Mouse (Mus musculus) lung, embryonic 15.5 days (tissue): Measurements from ENCODE around the gene Mast1. TPM values are rescaled to one million over a fixed set of nuclear protein-coding genes. Genes with fewer than 3 reads are reported as not detected.

Experiments
- ATAC-seq: fragments of 200-750 bp; cut with Nextera tagmentation; 2 replicates; pipeline ENCODE4 v1.8.0; 2017; ENCODE audit warnings: moderate number of reproducible peaks, borderline replicate concordance; ENCODE audit not compliant: low FRiP score, low TSS enrichment; ENCODE audit errors: extremely low read depth
- H3K27ac ChIP-seq: fragments of 300-500 bp; sonication (generic); 2 replicates; pipeline ENCODE4 v1.5.1; 2015; ENCODE audit warnings: moderate library complexity, mild to moderate bottlenecking, inconsistent platforms
- H3K27me3 ChIP-seq: fragments of 300-500 bp; sonication (generic); 2 replicates; pipeline ENCODE4 v1.6.1; 2015; ENCODE audit warnings: inconsistent platforms
- H3K36me3 ChIP-seq: fragments of 300-500 bp; sonication (generic); 2 replicates; pipeline ENCODE4 v1.6.1; 2015; ENCODE audit warnings: inconsistent platforms
- H3K4me1 ChIP-seq: fragments of 300-500 bp; sonication (generic); 2 replicates; pipeline ENCODE4 v1.6.1; 2015; ENCODE audit warnings: inconsistent platforms
- H3K4me2 ChIP-seq: fragments of 300-500 bp; sonication (generic); 2 replicates; pipeline ENCODE4 v1.6.1; 2015; ENCODE audit warnings: inconsistent platforms, mild to moderate bottlenecking, moderate library complexity
- H3K4me3 ChIP-seq: fragments of 300-500 bp; sonication (generic); 2 replicates; pipeline ENCODE4 v1.5.1; 2015; ENCODE audit warnings: mild to moderate bottlenecking, inconsistent platforms
- H3K9ac ChIP-seq: fragments of 300-500 bp; sonication (generic); 2 replicates; pipeline ENCODE4 v1.6.1; 2015; ENCODE audit warnings: inconsistent platforms
- H3K9me3 ChIP-seq: fragments of 300-500 bp; sonication (generic); 2 replicates; pipeline ENCODE4 v1.6.1; 2016; ENCODE audit warnings: inconsistent platforms
- WGBS: fragments of 180-500 bp; shearing (Covaris S2); methylation state at CpG from one replicate; pipeline ENCODE4 v1.1.7; 2015; 5-methylcytosine and 5-hydroxymethylcytosine counted together
- polyA plus RNA-seq: library from polyadenylated mRNA; unstranded; fragments of >200 nt; fragmentation: Nextera tagmentation; extraction: Ambion mirVana; gene quantifications from 2 replicates; pipeline ENCODE4 v1.2.1, GENCODE M21; 2015

Gene Mast1
- polyA plus RNA-seq, 1 experiment from 2014 or later, result 0.49 TPM

DNA sequence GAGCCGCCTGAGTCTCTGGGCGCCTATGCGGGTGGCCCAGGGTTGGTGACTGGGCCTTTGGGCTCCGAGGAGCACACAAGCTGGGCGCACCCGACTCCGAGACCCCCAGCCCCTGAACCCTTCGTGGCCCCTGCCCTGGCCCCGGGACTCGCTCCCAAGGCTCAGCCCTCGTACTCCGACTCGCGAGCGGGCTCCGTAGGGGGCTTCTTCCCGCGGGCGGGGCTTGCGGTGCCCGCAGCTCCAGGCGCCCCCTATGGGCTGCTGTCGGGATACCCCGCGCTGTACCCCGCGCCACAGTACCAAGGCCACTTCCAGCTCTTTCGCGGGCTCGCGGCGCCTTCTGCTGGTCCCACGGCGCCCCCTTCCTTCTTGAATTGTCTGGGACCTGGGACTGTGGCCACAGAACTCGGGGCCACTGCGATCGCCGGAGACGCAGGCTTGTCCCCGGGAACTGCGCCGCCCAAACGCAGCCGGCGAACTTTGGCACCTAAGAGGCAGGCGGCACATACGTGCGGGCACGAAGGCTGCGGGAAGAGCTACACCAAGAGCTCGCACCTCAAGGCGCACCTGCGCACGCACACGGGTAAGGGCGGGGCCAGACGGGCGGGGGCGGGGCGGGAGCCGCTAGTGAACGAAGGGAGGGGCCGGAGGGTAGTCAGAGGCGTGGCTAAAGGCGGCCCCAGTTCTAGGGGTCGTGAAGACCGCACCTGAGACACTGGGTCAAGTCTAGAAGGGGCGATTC is 34.1 kb downstream of the Mast1 start:
- no peaks in the 10 kb centered on the region for H3K27me3 ChIP-seq
- H3K4me2 ChIP-seq, result peak overlapping the region; percentile 99
- under 1% methylated on average over 68 of the region's 68 CpGs for WGBS
- H3K9me3 ChIP-seq, result no peaks in the 10 kb centered on the region
- peak overlapping the region; percentile 88 for H3K9ac ChIP-seq
- peak overlapping the region; percentile 90 for H3K27ac ChIP-seq
- H3K36me3 ChIP-seq, result no peaks in the 10 kb centered on the region
- ATAC-seq, result peak; percentile 89
- H3K4me1 ChIP-seq, result peaks cover 13% of the 10 kb centered on the region
- H3K4me3 ChIP-seq, result peak overlapping the region; percentile 73

DNA sequence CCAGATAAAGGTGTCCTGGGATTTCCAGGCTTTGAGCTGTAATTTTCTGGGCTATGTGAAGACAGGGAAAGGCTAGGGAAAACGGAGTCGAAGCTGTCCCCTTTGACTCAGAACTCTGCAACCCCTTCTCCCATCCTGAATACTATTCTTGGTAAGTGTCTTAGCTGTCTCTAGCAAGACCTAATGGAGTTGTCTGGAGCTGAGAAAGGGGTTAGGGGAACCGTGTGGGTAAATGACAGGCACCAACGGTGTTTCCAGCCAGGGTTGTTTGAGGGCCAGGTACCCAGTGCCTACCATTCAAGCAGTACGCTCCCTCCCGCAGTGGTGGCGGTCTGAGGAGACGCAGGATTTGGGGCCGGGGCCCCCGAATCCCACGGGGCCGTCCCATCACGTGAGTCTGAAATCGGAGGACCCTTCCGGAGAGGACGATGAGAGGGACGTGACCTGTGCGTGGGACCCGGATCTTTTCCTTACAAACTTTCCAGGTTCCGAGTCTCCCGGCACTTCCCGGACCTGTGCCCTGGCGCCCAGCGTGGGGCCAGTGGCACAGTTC is 34.7 kb downstream of the Mast1 start:
- peak; percentile 4; the same call in 1 of the 2 replicates for ATAC-seq

DNA sequence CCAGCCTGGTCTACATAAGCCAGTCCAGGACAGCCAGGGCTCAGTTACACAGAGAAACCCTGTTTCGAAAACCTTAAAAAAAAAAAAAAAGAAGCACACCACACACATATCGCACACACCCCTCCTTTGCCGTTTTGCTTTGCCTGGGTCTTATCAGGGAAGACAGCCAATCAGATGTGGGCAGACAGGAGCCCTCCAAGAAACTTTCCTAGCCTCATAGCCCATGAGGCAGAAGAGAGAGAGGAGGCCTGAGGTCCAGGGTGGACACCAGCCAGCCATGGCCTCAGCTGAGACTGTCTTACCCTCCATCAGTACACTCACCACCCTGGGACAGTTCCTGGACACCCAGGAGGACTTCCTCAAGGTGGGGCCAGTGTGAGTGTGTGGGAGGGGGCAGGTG is 35.4 kb downstream of the Mast1 start, which contains the start of gene Klf1:
Gene Klf1 (plus strand): TSS at position 177 of the 400 bp plus-strand sequence.
- Histone ChIP-seq H3K27me3 (no peaks in the 10 kb centered on the region), H3K4me3 (peak within 1 kb of the TSS; percentile 73), H3K27ac (peak within 1 kb of the TSS; percentile 90; the same call in 1 of the 2 replicates), H3K4me1 (peaks cover 13% of the 10 kb centered on the region), H3K9me3 (no peaks in the 10 kb centered on the region), H3K36me3 (no peaks in the 10 kb centered on the region), H3K9ac (peak within 1 kb of the TSS; percentile 88), H3K4me2 (peak within 1 kb of the TSS; percentile 99)
- ATAC-seq, result no peak
- 59% methylated on average over 3 of the region's 3 CpGs for WGBS

More for the DNA sequence above, 34.7 kb downstream of the Mast1 start:
- Histone ChIP-seq H3K4me3 (peak overlapping the region; percentile 73), H3K36me3 (no peaks in the 10 kb centered on the region), H3K4me1 (peaks cover 13% of the 10 kb centered on the region), H3K9me3 (no peaks in the 10 kb centered on the region), H3K27ac (peak overlapping the region; percentile 90; the same call in 1 of the 2 replicates), H3K4me2 (peak overlapping the region; percentile 99), H3K27me3 (no peaks in the 10 kb centered on the region), H3K9ac (peak overlapping the region; percentile 88)
- 3% methylated on average over 24 of the region's 24 CpGs for WGBS

DNA sequence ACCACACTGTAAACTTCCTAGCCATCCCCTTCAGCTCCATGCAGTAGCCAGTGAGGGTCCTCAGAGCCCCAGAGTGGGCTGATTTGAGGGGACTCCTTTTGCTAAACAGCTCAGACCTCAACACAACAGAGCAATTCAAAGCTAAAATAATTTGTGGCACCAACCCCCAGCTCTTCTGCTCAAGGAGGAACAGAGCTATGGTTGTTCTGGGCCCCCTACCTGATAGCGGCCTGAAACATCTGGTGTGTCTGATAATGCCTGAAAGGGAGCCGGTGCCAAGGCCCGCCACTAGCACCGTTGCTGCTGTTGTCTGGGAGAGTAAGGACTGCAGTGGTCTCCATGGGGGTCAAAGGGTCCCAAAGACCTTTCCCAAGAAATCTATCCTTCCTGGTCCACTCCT is 36.1 kb downstream of the Mast1 start:
- ATAC-seq, result no peak
- Histone ChIP-seq H3K9me3 (no peaks in the 10 kb centered on the region), H3K4me1 (peaks cover 13% of the 10 kb centered on the region), H3K27me3 (no peaks in the 10 kb centered on the region), H3K9ac (no peak overlapping the region), H3K36me3 (no peaks in the 10 kb centered on the region), H3K4me2 (no peak overlapping the region), H3K27ac (no peak overlapping the region), H3K4me3 (no peak overlapping the region)
- 56% methylated on average over 4 of the region's 4 CpGs for WGBS

DNA sequence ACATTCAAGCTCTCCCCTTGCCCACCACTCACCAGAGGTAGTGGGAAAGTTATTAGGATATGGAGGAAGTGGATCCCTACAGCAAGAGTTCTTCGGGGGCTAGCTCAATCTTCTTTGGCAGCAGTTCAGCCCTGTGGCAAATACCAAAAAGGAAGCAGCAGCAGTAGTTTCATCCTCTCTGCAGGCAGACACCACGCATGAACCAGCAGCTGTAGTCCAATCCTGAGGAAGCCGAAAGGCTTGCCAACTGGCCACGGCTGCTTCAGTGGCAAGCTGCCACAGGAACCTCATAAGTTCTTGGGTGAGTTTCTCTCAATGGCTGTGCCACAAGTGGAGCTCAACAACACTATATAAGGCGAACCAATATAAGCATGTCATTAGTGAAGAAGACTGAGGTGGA is 41.2 kb downstream of the Mast1 start:
- 80% methylated on average over 5 of the region's 5 CpGs for WGBS
- H3K9ac ChIP-seq, result no peak overlapping the region

DNA sequence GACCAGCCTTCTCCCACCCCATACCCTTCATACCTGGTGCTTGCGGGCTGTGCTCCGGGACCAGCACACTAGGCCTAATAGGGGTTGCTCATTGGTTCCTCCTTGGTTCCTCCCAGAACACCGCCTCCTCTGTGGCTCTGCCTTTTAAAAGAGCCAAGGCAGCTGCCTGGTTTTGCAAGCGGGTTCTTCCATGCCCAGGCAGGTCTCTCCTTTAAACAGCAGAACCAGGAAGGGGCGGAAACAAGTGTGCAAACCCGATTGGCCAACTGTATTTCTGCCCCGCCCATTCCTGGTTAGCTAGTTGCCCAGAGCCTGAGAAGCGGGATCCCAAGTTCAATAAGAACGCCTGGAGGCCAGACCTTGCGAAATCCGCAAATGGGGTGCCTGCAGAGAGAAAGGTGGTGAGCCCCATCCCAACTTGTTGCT is 43.4 kb downstream of the Mast1 start, which contains the start of gene Gcdh:
Gene Gcdh (minus strand): TSS at position 213 of the 426 bp plus-strand sequence.
- Histone ChIP-seq H3K4me2 (peak within 1 kb of the TSS; percentile 81), H3K36me3 (peaks cover 5% of the 10 kb centered on the region; the same call in 1 of the 2 replicates), H3K4me1 (peaks cover 10% of the 10 kb centered on the region), H3K27ac (no peak within 1 kb of the TSS), H3K9me3 (no peaks in the 10 kb centered on the region), H3K27me3 (no peaks in the 10 kb centered on the region), H3K9ac (peak within 1 kb of the TSS; percentile 65), H3K4me3 (peak within 1 kb of the TSS; percentile 73)
- 0% methylated on average over 11 of the region's 11 CpGs for WGBS
- ATAC-seq, result peak; percentile 98

More for the DNA sequence above, 41.2 kb downstream of the Mast1 start:
- peaks cover 10% of the 10 kb centered on the region for H3K4me1 ChIP-seq
- H3K27me3 ChIP-seq, result no peaks in the 10 kb centered on the region
- no peak overlapping the region for H3K27ac ChIP-seq
- no peak overlapping the region for H3K4me2 ChIP-seq
- H3K36me3 ChIP-seq, result no peaks in the 10 kb centered on the region
- ATAC-seq, result no peak
- H3K9me3 ChIP-seq, result no peaks in the 10 kb centered on the region
- no peak overlapping the region for H3K4me3 ChIP-seq

DNA sequence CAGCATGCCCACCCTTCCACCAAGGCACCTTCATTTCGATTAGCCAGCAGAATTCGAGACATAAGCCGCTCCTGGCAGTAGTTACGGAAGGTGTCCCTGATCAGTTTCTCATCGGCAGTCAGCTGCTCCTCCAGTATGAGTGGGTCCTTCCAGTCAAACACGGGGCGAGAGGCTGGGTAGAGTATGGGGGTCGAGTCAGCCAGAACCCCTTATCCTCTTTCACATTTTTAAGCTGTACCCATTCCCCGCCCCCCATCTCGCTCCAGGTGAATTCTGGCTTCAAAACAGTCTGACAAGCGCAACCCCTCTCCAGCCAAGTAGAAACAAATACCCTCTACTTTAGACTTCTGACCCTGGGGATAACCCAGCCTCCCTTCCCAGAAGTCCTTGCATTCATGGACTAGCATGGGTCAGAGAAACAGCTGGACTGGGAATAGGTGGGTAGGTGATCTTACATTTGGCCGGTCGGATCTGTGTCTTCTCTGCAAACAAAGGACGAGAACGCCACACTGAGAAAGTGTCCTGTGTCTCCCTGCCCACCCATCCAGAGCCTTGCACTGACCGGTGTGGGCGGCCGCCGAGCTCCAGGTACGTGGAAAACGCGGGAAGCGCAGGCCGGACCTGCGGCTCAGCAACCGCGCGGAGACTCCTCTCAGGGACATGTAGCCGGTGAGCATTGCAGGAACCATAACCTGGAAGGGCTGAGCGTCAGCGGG is 44.0 kb downstream of the Mast1 start:
- 8% methylated on average over 31 of the region's 31 CpGs for WGBS
- H3K27ac ChIP-seq, result no peak overlapping the region
- no peaks in the 10 kb centered on the region for H3K27me3 ChIP-seq
- peaks cover 11% of the 10 kb centered on the region; the same call in 1 of the 2 replicates for H3K36me3 ChIP-seq
- peaks cover 10% of the 10 kb centered on the region for H3K4me1 ChIP-seq
- ATAC-seq, result peak; percentile 12
- peak overlapping the region; percentile 65 for H3K9ac ChIP-seq
- peak overlapping the region; percentile 73 for H3K4me3 ChIP-seq
- peak overlapping the region; percentile 81 for H3K4me2 ChIP-seq
- H3K9me3 ChIP-seq, result no peaks in the 10 kb centered on the region

DNA sequence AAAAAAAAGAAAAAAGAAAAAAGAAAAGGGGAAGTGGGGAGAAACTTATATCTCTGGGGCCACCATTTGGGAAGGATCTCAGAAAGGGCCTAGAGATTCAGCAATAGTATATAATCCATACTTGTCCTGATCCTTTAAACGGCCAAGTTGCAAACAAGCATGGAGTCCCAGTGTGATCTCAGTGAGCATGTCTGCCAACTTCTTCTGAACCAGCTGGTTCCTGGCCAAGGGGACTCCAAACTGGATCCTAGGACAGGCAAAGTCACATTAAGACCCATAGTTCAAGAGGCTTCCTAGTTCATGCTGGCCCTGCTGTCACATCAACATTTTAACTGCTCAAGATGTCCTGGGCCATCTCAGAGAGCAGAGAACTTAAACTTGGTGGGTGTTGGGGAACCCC is 48.0 kb downstream of the Mast1 start:
- H3K36me3 ChIP-seq, result peaks cover 27% of the 10 kb centered on the region
- no peak overlapping the region for H3K4me2 ChIP-seq
- H3K9ac ChIP-seq, result no peak overlapping the region
- ATAC-seq, result no peak
- H3K27me3 ChIP-seq, result no peaks in the 10 kb centered on the region
- no peaks in the 10 kb centered on the region for H3K9me3 ChIP-seq
- WGBS, result 84% methylated on average over 1 of the region's 1 CpGs
- no peak overlapping the region for H3K4me3 ChIP-seq
- peaks cover 10% of the 10 kb centered on the region for H3K4me1 ChIP-seq
- no peak overlapping the region for H3K27ac ChIP-seq

DNA sequence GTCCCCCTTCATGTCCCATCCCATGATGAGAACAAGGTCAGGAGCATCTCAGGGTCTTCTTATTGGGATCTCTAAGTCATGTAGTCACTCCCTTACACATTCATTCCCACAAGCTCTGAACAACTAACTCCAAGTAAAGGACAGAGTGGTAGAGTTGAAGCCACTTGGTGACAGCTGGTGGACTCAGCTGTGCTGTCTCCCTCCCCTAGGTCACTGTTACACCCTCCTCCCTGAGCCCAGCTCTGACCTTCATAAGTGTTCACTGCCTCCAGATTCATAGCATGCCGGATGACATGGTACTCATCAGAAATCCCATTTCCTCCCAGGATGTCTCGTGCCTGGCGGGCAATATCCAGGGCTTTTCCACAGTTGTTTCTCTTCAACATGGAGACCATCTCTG is 48.9 kb downstream of the Mast1 start:
- H3K9me3 ChIP-seq, result no peaks in the 10 kb centered on the region
- no peak overlapping the region for H3K4me3 ChIP-seq
- peaks cover 27% of the 10 kb centered on the region for H3K36me3 ChIP-seq
- H3K4me2 ChIP-seq, result no peak overlapping the region
- ATAC-seq, result no peak
- no peak overlapping the region for H3K27ac ChIP-seq
- no peaks in the 10 kb centered on the region for H3K27me3 ChIP-seq
- no peak overlapping the region for H3K9ac ChIP-seq
- 89% methylated on average over 3 of the region's 3 CpGs for WGBS
- peaks cover 10% of the 10 kb centered on the region for H3K4me1 ChIP-seq

DNA sequence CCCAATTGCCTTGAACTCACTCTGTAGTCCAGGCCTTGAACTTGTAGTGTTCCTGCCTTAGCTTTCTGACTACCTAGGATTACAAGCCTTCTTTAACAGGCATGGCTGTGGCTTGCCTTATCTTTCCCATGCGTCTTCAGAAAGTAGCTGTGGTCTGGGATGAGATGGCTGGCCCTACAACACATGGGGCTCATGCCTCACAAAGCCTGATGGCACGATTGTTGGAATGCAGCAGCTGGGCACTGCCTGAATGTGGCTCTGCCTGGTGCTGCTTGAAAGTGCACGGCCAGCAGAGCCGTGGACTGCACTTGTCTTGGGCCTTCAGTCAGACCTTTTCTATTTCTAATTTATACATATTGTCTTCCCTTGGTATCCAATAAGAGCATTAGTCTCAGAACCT is 52.4 kb downstream of the Mast1 start:
- 86% methylated on average over 4 of the region's 4 CpGs for WGBS
- no peak overlapping the region for H3K9ac ChIP-seq
- ATAC-seq, result no peak
- no peaks in the 10 kb centered on the region for H3K27me3 ChIP-seq
- no peaks in the 10 kb centered on the region for H3K4me1 ChIP-seq
- no peak overlapping the region for H3K4me3 ChIP-seq
- H3K9me3 ChIP-seq, result no peaks in the 10 kb centered on the region
- no peak overlapping the region for H3K27ac ChIP-seq
- H3K36me3 ChIP-seq, result peaks cover 26% of the 10 kb centered on the region
- no peak overlapping the region for H3K4me2 ChIP-seq

DNA sequence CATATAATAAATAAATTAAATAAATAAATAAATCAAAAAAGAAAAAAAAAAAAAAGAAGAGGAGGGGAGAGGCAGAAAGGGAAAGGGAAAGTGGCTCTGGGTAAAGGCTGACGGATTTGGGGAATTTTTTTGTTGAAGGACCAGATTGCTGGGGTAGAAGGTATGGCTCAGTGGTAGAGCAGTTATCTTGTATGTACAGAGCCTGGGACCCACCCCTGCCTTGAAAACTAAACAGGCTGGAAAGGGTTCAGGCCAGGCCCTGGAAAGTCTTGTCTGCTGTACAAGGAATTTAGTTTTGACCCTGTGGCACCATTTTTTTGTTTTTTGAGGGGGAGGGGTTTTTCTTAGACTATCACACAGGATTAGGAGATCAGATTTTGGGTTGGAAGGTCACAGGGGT is 58.2 kb downstream of the Mast1 start:
- Histone ChIP-seq H3K9me3 (no peaks in the 10 kb centered on the region), H3K4me1 (no peaks in the 10 kb centered on the region), H3K4me2 (no peak overlapping the region), H3K36me3 (no peaks in the 10 kb centered on the region), H3K27me3 (no peaks in the 10 kb centered on the region), H3K27ac (no peak overlapping the region), H3K4me3 (no peak overlapping the region), H3K9ac (no peak overlapping the region)
- WGBS, result 71% methylated on average over 1 of the region's 1 CpGs
- ATAC-seq, result no peak
